Mouse (Mus musculus): ENCODE data around the gene Dennd5a. TPM values are rescaled to one million over a fixed set of nuclear protein-coding genes. Genes with fewer than 3 reads are reported as not detected.

Gene Dennd5a
- polyA plus RNA-seq, 1 experiment from 2014 or later: 6.7 TPM

DNA sequence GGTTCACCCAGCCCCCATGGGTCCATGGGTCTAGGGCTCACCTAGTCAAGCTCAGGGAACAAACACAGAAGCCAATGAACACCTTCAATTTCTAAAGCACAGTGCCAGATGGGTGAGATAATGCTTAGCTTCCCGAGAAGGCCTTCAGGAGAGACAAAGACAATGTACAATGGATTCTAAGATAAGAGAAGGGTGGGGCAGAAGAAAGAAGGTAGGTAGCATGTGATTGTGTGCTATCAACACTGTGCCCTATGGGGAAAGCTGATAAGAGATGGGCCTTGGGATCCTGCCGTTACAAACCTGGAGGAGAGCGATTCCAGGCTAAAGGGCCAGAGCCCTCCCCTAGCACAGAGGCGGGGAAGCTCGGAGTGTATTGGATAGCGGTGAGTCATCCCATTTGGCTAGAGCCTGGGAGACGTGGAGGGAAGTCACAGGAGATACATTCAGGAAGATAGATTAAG is 107.5 kb downstream of the Dennd5a start:
- ATAC-seq (ENCODE audit: low read depth) (peak; percentile 90), DNase-seq (peak; percentile 56)
- H3K4me1 ChIP-seq (replicated peaks): peaks cover 31% of the 10 kb centered on the region
- H3K27ac ChIP-seq: 0 out of 2 replicates have a peak overlapping the region, but pooled peaks have one; percentile 25
- no peak overlapping the region for H3K9ac ChIP-seq
- H3K9me3 ChIP-seq (replicated peaks): no peaks in the 10 kb centered on the region
- H3K4me3 ChIP-seq (replicated peaks): no peak overlapping the region
- no peaks in the 10 kb centered on the region for H3K36me3 ChIP-seq
- peak overlapping the region; percentile 25 for H3K4me2 ChIP-seq
- peaks cover 18% of the 10 kb centered on the region; the same call in 1 of the 2 replicates for H3K27me3 ChIP-seq
- 12% methylated on average over 7 of the region's 7 CpGs for WGBS (ENCODE audit: insufficient replicate concordance)

DNA sequence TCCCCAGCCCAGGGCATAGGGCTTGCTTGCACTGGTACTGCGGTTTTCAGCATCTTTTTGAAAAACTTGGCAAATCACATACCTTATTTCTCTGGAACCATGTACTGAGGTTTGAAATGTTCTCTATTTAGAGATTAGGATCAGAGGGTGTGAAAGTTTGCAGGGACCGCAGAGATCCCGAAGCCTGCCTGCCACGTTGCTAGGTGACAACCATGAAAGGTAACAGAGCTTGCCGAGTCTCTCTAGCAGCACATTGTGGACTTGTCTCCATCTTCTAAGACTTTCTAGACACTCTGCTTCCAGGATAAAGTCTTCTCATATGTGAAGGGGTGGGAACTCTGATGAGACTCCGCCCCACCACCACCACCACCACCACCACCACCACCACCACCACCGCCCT is 108.3 kb downstream of the Dennd5a start:
- 63% methylated on average over 7 of the region's 7 CpGs for whole genome bisulfite sequencing (ENCODE audit: insufficient replicate concordance)
- Histone ChIP-seq H3K27me3 (peaks cover 18% of the 10 kb centered on the region; the same call in 1 of the 2 replicates), H3K4me3 (replicated peaks) (no peak overlapping the region), H3K27ac (no peak overlapping the region), H3K4me2 (no peak overlapping the region), H3K4me1 (replicated peaks) (peaks cover 31% of the 10 kb centered on the region), H3K9ac (no peak overlapping the region), H3K36me3 (no peaks in the 10 kb centered on the region), H3K9me3 (replicated peaks) (no peaks in the 10 kb centered on the region)
- ATAC-seq (ENCODE audit: low read depth) (no peak), DNase-seq (no peak)

DNA sequence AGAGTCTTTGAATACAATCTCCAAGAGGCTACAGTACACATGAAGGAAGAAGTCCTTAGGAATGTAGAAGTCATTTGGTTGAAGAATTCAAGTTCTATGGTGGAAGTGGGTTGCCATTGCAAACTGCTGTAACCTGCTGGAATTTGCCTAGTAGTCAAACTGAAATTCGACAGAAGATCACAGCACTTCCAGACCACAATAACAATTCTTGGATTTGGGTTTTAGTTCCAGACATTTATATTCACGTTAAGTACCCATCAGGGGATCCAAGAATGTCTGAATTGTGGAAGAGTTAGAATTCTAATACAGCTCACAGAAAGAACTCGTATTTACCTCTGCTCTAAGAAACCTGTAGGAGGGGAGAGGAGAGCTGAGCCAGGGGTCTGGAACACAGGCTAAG is 109.7 kb downstream of the Dennd5a start:
- no peak overlapping the region for H3K4me2 ChIP-seq
- DNase-seq (no peak), ATAC-seq (ENCODE audit: low read depth) (no peak)
- H3K27ac ChIP-seq: no peak overlapping the region
- 54% methylated on average over 3 of the region's 3 CpGs for WGBS (ENCODE audit: insufficient replicate concordance)
- H3K36me3 ChIP-seq: no peaks in the 10 kb centered on the region
- no peak overlapping the region for H3K9ac ChIP-seq
- no peak overlapping the region for H3K4me3 ChIP-seq (replicated peaks)
- H3K9me3 ChIP-seq (replicated peaks): no peaks in the 10 kb centered on the region
- H3K27me3 ChIP-seq: peaks cover 18% of the 10 kb centered on the region; the same call in 1 of the 2 replicates
- peaks cover 31% of the 10 kb centered on the region for H3K4me1 ChIP-seq (replicated peaks)

DNA sequence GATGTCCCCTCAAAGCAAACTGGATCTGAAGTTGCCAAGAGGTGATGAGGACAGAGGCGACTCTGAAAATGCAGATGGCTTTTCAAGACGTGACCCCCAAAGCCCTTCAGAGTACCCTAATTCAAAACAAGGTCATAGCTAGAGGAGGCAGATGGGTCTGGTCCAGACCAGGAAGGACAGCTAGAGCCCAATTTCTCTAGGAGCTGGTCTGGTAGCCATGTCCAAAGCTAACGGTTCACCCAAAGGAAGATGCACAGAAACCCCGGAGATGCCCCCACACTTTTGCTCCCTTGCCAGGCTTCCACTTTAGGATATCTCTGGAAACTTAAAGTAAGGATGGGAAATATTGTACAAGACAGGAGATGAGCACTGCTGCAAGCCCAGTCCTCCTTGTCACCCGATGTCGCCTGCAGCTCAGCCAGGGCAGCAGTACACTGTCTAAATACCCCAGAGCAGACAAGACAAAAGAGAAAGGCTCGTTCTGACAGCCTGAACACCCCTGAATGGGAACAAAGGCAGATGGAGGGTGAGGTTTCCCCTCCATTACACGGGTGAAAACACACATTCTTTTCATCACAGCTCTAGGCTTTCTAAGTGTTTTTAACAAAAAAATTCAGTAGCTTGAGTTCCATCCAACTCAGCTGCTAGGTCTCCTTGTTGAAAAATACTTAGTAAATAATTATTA is 110.4 kb downstream of the Dennd5a start:
- Histone ChIP-seq H3K9me3 (replicated peaks) (no peaks in the 10 kb centered on the region), H3K27me3 (peaks cover 18% of the 10 kb centered on the region; the same call in 1 of the 2 replicates), H3K9ac (no peak overlapping the region), H3K4me3 (replicated peaks) (no peak overlapping the region), H3K4me2 (no peak overlapping the region), H3K36me3 (no peaks in the 10 kb centered on the region), H3K4me1 (replicated peaks) (peaks cover 31% of the 10 kb centered on the region), H3K27ac (no peak overlapping the region)
- ATAC-seq (ENCODE audit: low read depth) (no peak), DNase-seq (no peak)
- 64% methylated on average over 8 of the region's 8 CpGs for WGBS (ENCODE audit: insufficient replicate concordance)

DNA sequence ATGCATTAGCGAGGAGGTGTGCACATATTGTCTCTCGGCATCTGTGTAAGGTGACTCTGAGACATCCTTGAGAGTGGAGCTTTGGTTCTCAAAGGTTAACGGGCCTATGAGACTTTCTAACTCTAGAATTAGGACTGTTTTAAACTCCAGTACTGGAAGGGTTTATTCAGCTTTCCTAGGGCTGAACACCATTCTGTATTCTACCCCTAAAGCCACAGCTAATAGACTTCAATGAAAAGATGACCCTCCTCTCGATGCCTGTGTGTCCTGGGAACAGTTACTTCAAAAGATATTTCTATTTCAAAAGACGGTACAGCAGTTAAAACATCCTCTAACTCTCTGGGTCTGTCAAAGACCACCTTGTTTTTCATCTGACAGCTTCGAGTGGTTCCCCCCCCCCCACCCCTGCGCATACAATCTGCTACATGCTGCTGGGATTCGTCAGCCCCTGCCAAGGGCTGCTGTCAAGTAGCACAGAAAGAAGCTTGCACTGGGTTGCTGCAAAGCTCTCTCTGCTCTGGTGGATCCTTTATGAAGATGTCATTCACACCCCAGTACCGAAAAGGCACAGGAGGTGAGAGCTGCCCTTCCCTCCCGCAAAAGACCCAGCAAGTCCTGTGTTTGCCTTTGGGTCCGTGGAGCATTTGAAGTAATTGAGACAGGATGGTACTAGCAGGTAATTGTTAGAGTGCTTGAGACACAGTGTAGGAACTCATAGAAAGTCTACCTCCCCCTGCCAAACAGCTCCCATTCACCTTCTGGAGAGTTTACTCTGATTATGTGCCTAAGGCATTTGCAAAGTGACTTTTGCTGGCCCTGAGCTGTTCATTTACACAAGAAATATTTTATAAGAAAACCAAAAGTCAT is 111.2 kb downstream of the Dennd5a start:
- Histone ChIP-seq H3K9me3 (replicated peaks) (no peaks in the 10 kb centered on the region), H3K27ac (no peak overlapping the region), H3K36me3 (no peaks in the 10 kb centered on the region), H3K4me1 (replicated peaks) (peaks cover 29% of the 10 kb centered on the region), H3K27me3 (peaks cover 18% of the 10 kb centered on the region; the same call in 1 of the 2 replicates), H3K9ac (no peak overlapping the region), H3K4me3 (replicated peaks) (no peak overlapping the region), H3K4me2 (no peak overlapping the region)
- WGBS (ENCODE audit: insufficient replicate concordance): 56% methylated on average over 11 of the region's 11 CpGs
- DNase-seq (no peak), ATAC-seq (ENCODE audit: low read depth) (no peak)

DNA sequence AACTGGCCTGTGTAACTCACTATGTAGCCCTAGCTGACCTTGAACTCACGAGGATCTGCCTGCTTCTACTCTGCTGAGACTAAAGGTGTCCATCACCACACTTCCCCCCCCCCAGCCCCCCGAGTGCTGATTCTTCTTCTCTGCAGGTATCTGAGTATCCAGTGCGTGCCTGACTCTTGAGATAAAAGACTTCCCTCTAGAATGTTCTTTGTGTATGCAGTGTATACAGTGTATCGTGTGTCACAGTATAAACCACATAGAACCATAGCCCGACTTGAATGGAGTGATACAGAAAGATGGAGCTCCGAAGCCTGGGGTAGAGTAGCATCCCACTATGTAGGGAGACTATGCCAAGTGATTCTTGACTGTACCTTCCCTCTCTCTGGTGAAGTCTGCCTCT is 116.2 kb downstream of the Dennd5a start:
- Histone ChIP-seq H3K4me2 (no peak overlapping the region), H3K9me3 (replicated peaks) (no peaks in the 10 kb centered on the region), H3K27ac (no peak overlapping the region), H3K4me1 (replicated peaks) (0 out of 2 replicates have a peak, but pooled peaks cover 7% of the 10 kb centered on the region), H3K9ac (no peak overlapping the region), H3K27me3 (peaks cover 10% of the 10 kb centered on the region; the same call in 1 of the 2 replicates), H3K36me3 (no peaks in the 10 kb centered on the region), H3K4me3 (replicated peaks) (no peak overlapping the region)
- ATAC-seq (ENCODE audit: low read depth): peak; percentile 64; the same call in 1 of the 2 replicates
- DNase-seq: no peak
- WGBS (ENCODE audit: insufficient replicate concordance): 41% methylated on average over 6 of the region's 6 CpGs

Other genes with a start within 250 kb of the Dennd5a start
- 0.07 and 0.08 TPM in 2 replicates for gene BC051019, start 236.6 kb downstream of the Dennd5a start, polyA plus RNA-seq (2015; fragmentation: Nextera tagmentation; extraction: Ambion mirVana)
- gene Ascl3, start 228.7 kb downstream of the Dennd5a start, polyA plus RNA-seq (2015; fragmentation: Nextera tagmentation; extraction: Ambion mirVana): not detected in 2 replicates
- gene Tmem9b, start 207.6 kb downstream of the Dennd5a start, polyA plus RNA-seq (2015; fragmentation: Nextera tagmentation; extraction: Ambion mirVana): 40.8 and 42.6 TPM in 2 replicates
- 0.44 and 0.67 TPM in 2 replicates for gene Nrip3, start 178.4 kb downstream of the Dennd5a start, polyA plus RNA-seq (2015; fragmentation: Nextera tagmentation; extraction: Ambion mirVana)
- gene Scube2, start 94.8 kb downstream of the Dennd5a start, polyA plus RNA-seq (2015; fragmentation: Nextera tagmentation; extraction: Ambion mirVana): 0.06 and 0.14 TPM in 2 replicates
- gene Tmem41b, start 26.5 kb upstream of the Dennd5a start, polyA plus RNA-seq (2015; fragmentation: Nextera tagmentation; extraction: Ambion mirVana): 35.4 and 45.7 TPM in 2 replicates
- 25.0 and 33.9 TPM in 2 replicates for gene Ipo7, start 57.8 kb upstream of the Dennd5a start, polyA plus RNA-seq (2015; fragmentation: Nextera tagmentation; extraction: Ambion mirVana)
- gene Zfp143, start 100.7 kb upstream of the Dennd5a start, polyA plus RNA-seq (2015; fragmentation: Nextera tagmentation; extraction: Ambion mirVana): 10.3 and 11.1 TPM in 2 replicates
- gene Wee1, start 161.6 kb upstream of the Dennd5a start, polyA plus RNA-seq (2015; fragmentation: Nextera tagmentation; extraction: Ambion mirVana): 10.2 and 12.2 TPM in 2 replicates